Mouse (Mus musculus) olfactory bulb, adult 2 months (tissue): ENCODE data around the gene Ptgr1. TPM values are rescaled to one million over a fixed set of nuclear protein-coding genes. Genes with fewer than 3 reads are reported as not detected.
A peak's percentile ranks its signal among the peaks of the same experiment; 100 is the strongest.

Source experiments
- H3K27ac ChIP-seq: fragments of 200-500 bp; 2 replicates; pipeline ENCODE4 v1.5.1; 2012; ENCODE audit warnings: low read depth, low read length; ENCODE audit not compliant: insufficient read depth
- H3K4me1 ChIP-seq: fragments of 200-500 bp; 2 replicates; pipeline ENCODE4 v1.6.1; 2012; ENCODE audit warnings: low read length; ENCODE audit not compliant: control insufficient read depth, insufficient read depth
- H3K4me3 ChIP-seq: fragments of 200-500 bp; 2 replicates; pipeline ENCODE4 v1.5.1; 2012; ENCODE audit warnings: mild to moderate bottlenecking, low read depth, low read length, moderate library complexity; ENCODE audit not compliant: insufficient read depth
- CTCF ChIP-seq: fragments of 200-500 bp; IDR thresholded peaks from 2 replicates; pipeline ENCODE4 v1.5.1; 2012; ENCODE audit warnings: low read depth, mild to moderate bottlenecking, low read length, moderate library complexity; ENCODE audit not compliant: insufficient read depth
- POLR2A ChIP-seq: fragments of 200-500 bp; IDR thresholded peaks from 2 replicates; pipeline ENCODE4 v1.6.1; 2012; ENCODE audit warnings: mild to moderate bottlenecking, low read depth, low read length, moderate library complexity; ENCODE audit not compliant: insufficient read depth
- WGBS: fragments of 180-500 bp; shearing (Covaris S2); methylation state at CpG from one replicate; pipeline ENCODE4 v1.1.7; 2018; 5-methylcytosine and 5-hydroxymethylcytosine counted together
- polyA plus RNA-seq: library from polyadenylated mRNA; stranded (reverse); fragments of >200 nt; gene quantifications from 2 replicates; pipeline ENCODE4 v1.2.4, GENCODE M21; 2012; ENCODE audit warnings: low replicate concordance; ENCODE audit not compliant: missing spikeins, insufficient read depth, insufficient read length

Ptgr1 gene
- not detected in 2 replicates for polyA plus RNA-seq

GRCm38 (mm10) chr4:58986540-58987190 is at the start of gene Ptgr1:
TSS of gene Ptgr1 (minus strand) at chr4:58987119.
- Histone ChIP-seq H3K4me3 (peak within 1 kb of the TSS; percentile 52), H3K27ac (no peak within 1 kb of the TSS), H3K4me1 (peaks cover 10% of the 10 kb centered on the region)
- WGBS: 2% methylated on average over 28 of the region's 28 CpGs
- TF ChIP-seq CTCF (no peak), POLR2A (no peak)

GRCm38 (mm10) chr4:59035786-59036350 is 48.9 kb upstream of the Ptgr1 start:
- peaks cover 14% of the 10 kb centered on the region for H3K4me1 ChIP-seq
- peak overlapping the region; percentile 93 for H3K4me3 ChIP-seq
- WGBS: 43% methylated on average over 18 of the region's 18 CpGs
- H3K27ac ChIP-seq: peak overlapping the region; percentile 89; the same call in 1 of the 2 replicates
- TF ChIP-seq CTCF (no peak), POLR2A (no peak)

- Histone ChIP-seq H3K4me1 (peaks cover 14% of the 10 kb centered on the region), H3K27ac (peak within 1 kb of the TSS; percentile 89), H3K4me3 (peak within 1 kb of the TSS; percentile 93)
- 9% methylated on average over 76 of the region's 76 CpGs for WGBS
- peak; percentile 57 for TF ChIP-seq POLR2A
- no peak for TF ChIP-seq CTCF
These were observed 48.2 kb upstream of the Ptgr1 start, which contains the start of gene Gng10 for GRCm38 (mm10) chr4:59034918-59035785. TSS of gene Gng10 (plus strand) at chr4:59035088.

- Histone ChIP-seq H3K4me3 (peak overlapping the region; percentile 93; the same call in 1 of the 2 replicates), H3K4me1 (peaks cover 14% of the 10 kb centered on the region), H3K27ac (no peak overlapping the region)
- TF ChIP-seq CTCF (no peak), POLR2A (no peak)
- 55% methylated on average over 10 of the region's 10 CpGs for WGBS
These were observed 47.5 kb upstream of the Ptgr1 start for GRCm38 (mm10) chr4:59034325-59034917.

GRCm38 (mm10) chr4:59016922-59017321 is 30.0 kb upstream of the Ptgr1 start:
- no peak overlapping the region for H3K4me3 ChIP-seq
- no peak overlapping the region for H3K27ac ChIP-seq
- WGBS: 89% methylated on average over 2 of the region's 2 CpGs
- TF ChIP-seq CTCF (no peak), POLR2A (no peak)
- peaks cover 5% of the 10 kb centered on the region; the same call in 1 of the 2 replicates for H3K4me1 ChIP-seq

GRCm38 (mm10) chr4:59015181-59015580 is 28.3 kb upstream of the Ptgr1 start:
- peaks cover 8% of the 10 kb centered on the region for H3K4me1 ChIP-seq
- WGBS: 84% methylated on average over 3 of the region's 3 CpGs
- TF ChIP-seq POLR2A: no peak
- no peak for TF ChIP-seq CTCF
- H3K4me3 ChIP-seq: no peak overlapping the region
- no peak overlapping the region for H3K27ac ChIP-seq

GRCm38 (mm10) chr4:59011446-59011845 is 24.5 kb upstream of the Ptgr1 start:
- 55% methylated on average over 3 of the region's 3 CpGs for WGBS
- Histone ChIP-seq H3K27ac (no peak overlapping the region), H3K4me3 (no peak overlapping the region), H3K4me1 (peaks cover 4% of the 10 kb centered on the region)
- TF ChIP-seq POLR2A (no peak), CTCF (no peak)

- TF ChIP-seq CTCF: no peak
- TF ChIP-seq POLR2A: no peak
- H3K27ac ChIP-seq: no peak overlapping the region
- 52% methylated on average over 4 of the region's 4 CpGs for WGBS
- H3K4me1 ChIP-seq: peaks cover 5% of the 10 kb centered on the region
- H3K4me3 ChIP-seq: no peak overlapping the region
These were observed 22.8 kb upstream of the Ptgr1 start for GRCm38 (mm10) chr4:59009696-59010095.

- Histone ChIP-seq H3K27ac (no peak overlapping the region), H3K4me1 (peaks cover 7% of the 10 kb centered on the region), H3K4me3 (no peak overlapping the region)
- WGBS: 91% methylated on average over 7 of the region's 7 CpGs
- TF ChIP-seq POLR2A (no peak), CTCF (no peak)
These were observed 22.3 kb upstream of the Ptgr1 start for GRCm38 (mm10) chr4:59009186-59009585.
